Mouse (Mus musculus): ENCODE results near the gene Irf9. TPM values are rescaled to one million over a fixed set of nuclear protein-coding genes. Genes with fewer than 3 reads are reported as not detected.

Gene Irf9
- total and polyA plus RNA-seq, 3 experiments = 8.5 to 14.8 TPM; not detected in 1

DNA sequence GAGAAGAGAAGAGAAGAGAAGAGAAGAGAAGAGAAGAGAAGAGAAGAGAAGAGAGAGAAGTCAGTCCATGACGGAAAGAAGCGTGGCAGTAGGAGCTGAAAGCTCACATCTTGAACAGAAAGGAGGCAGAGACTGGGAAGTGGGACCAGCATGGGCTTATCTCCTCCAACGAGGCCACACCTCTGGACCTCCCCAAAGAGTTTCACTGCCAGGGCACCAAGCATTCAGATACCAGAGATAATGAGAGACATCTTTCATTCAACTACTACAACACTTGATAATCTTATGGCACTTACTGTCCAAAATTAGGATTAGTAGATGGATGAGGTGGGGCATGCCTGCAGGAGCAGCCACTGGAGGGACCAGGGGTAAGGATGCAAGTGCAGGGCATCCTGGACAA, 47.6 kb upstream of the Irf9 start:
- DNase-seq (ENCODE audit: low read depth, low spot score) = peak; percentile 56
- H3K9ac ChIP-seq (ENCODE audit: control insufficient read depth, low read depth, low read length, poor library complexity, severe bottlenecking) = no peak overlapping the region
- no peaks in the 10 kb centered on the region for H3K9me3 ChIP-seq (replicated peaks; ENCODE audit: insufficient read depth, low read length)
- 0 out of 2 replicates have a peak, but pooled peaks have one; percentile 19 for TF ChIP-seq ETS1 (IDR thresholded peaks at IDR 0.05; ENCODE audit: low read depth, low read length)
- no peak for TF ChIP-seq ZMIZ1 (IDR thresholded peaks at IDR 0.05; ENCODE audit: low read depth, low read length)
- TF ChIP-seq MXI1 (IDR thresholded peaks at IDR 0.05; ENCODE audit: low read depth, low read length) = 0 out of 2 replicates have a peak, but pooled peaks have one; percentile 33
- no peak for TF ChIP-seq UBTF (IDR thresholded peaks at IDR 0.05; ENCODE audit: borderline replicate concordance, insufficient read depth, low read depth, low read length)
- TF ChIP-seq MYC (IDR thresholded peaks at IDR 0.05; ENCODE audit: low read depth, low read length) = no peak
- no peak; a peak in 1 of 4 replicates for TF ChIP-seq EP300 (IDR thresholded peaks at IDR 0.05; ENCODE audit: low read depth in 1 of 2, low read length in 2 of 2)
- no peak for TF ChIP-seq USF2 (IDR thresholded peaks at IDR 0.05; ENCODE audit: borderline replicate concordance in 1 of 2, insufficient read depth in 1 of 2, low read depth in 1 of 2, low read length in 2 of 2)
- no peak for TF ChIP-seq CTCF (IDR thresholded peaks at IDR 0.05 in 2 of 3, conservative IDR thresholded peaks at IDR 0.05 in 1 of 3; ENCODE audit: control insufficient read depth in 1 of 3, insufficient read depth in 1 of 3, low read depth in 2 of 3, low read length in 3 of 3, poor library complexity in 1 of 3, severe bottlenecking in 1 of 3)
- no peak for TF ChIP-seq ZNF384 (IDR thresholded peaks at IDR 0.05; ENCODE audit: low read depth, low read length)
- no peak for TF ChIP-seq ZKSCAN1 (IDR thresholded peaks at IDR 0.05; ENCODE audit: low read depth, low read length)
- no peak for TF ChIP-seq MAFK (IDR thresholded peaks at IDR 0.05; ENCODE audit: borderline replicate concordance, low read depth, low read length)
- TF ChIP-seq KAT2A (conservative IDR thresholded peaks at IDR 0.05; ENCODE audit: low read depth, low read length) = no peak
- TF ChIP-seq BHLHE40 (IDR thresholded peaks at IDR 0.05; ENCODE audit: borderline replicate concordance, low read depth, low read length) = no peak
- TF ChIP-seq JUND (IDR thresholded peaks at IDR 0.05; ENCODE audit: low read depth, low read length) = no peak
- TF ChIP-seq TBP (IDR thresholded peaks at IDR 0.05; ENCODE audit: low read depth, low read length) = no peak
- TF ChIP-seq NRF1 (IDR thresholded peaks at IDR 0.05; ENCODE audit: insufficient read depth, low read depth, low read length, poor library complexity, severe bottlenecking) = no peak
- TF ChIP-seq GABPA (IDR thresholded peaks at IDR 0.05; ENCODE audit: low read depth, low read length) = no peak
- no peak for TF ChIP-seq SIN3A (IDR thresholded peaks at IDR 0.05; ENCODE audit: low read length)
- no peak for TF ChIP-seq ZC3H11A (IDR thresholded peaks at IDR 0.05; ENCODE audit: low read depth, low read length)
- 0 out of 2 replicates have a peak, but pooled peaks have one; percentile 2 for TF ChIP-seq HCFC1 (IDR thresholded peaks at IDR 0.05; ENCODE audit: low read depth, low read length)
- no peak for TF ChIP-seq TCF12 (IDR thresholded peaks at IDR 0.05; ENCODE audit: low read depth, low read length)
- peak; percentile 52 for TF ChIP-seq GATA1 (IDR thresholded peaks at IDR 0.05; ENCODE audit: low read depth, low read length)
- no peak for TF ChIP-seq RCOR1 (IDR thresholded peaks at IDR 0.05; ENCODE audit: low read depth, low read length)
- no peaks in the 10 kb centered on the region; the same call in none of the 2 replicates for H3K79me2 ChIP-seq (ENCODE audit: control insufficient read depth, insufficient read depth, low read length, poor library complexity)
- H3K4me3 ChIP-seq (ENCODE audit: control insufficient read depth in 1 of 2, insufficient read depth in 1 of 2, low read depth in 2 of 2, low read length in 2 of 2) = no peak overlapping the region
- H3K4me1 ChIP-seq (ENCODE audit: control insufficient read depth in 1 of 2, insufficient read depth in 2 of 2, low read length in 2 of 2) = peaks cover 7 to 25% of the 10 kb centered on the region in 2 experiments; a peak in 3 of 4 replicates
- peaks cover 0 to 32% of the 10 kb centered on the region in 2 experiments; a peak in 2 of 4 replicates for H3K36me3 ChIP-seq (ENCODE audit: control insufficient read depth in 1 of 2, insufficient read depth in 2 of 2, low read length in 2 of 2)
- H3K27ac ChIP-seq (ENCODE audit: control insufficient read depth, low read depth, low read length) = no peak overlapping the region
- H3K27me3 ChIP-seq (ENCODE audit: control insufficient read depth in 1 of 2, insufficient read depth in 2 of 2, low read length in 2 of 2) = no peaks in the 10 kb centered on the region

Measured in MEL (cell line).